Mouse (Mus musculus) layer of hippocampus, postnatal 36 days (tissue): ENCODE data around the gene Gmfb. TPM values are rescaled to one million over a fixed set of nuclear protein-coding genes. Genes with fewer than 3 reads are reported as not detected.

Experiments
- total RNA-seq, 2 experiments: library from RNA; stranded (reverse); gene quantifications; 2 replicates each; pipeline ENCODE4 v1.2.3; 2021

Gmfb gene
- total RNA-seq, 2 experiments from 2014 or later, result 164 to 181 TPM

Other genes starting within 250 kb of the Gmfb start
- gene Cdkn3, start 61.7 kb downstream of the Gmfb start, total RNA-seq, result not detected
- 10 to 100 TPM; 72.0 to 84.8 TPM for gene Cnih1, start 33.8 kb downstream of the Gmfb start, total RNA-seq
- 10 to 100 TPM; 24.1 to 24.3 TPM for gene Cgrrf1, start 9.9 kb upstream of the Gmfb start, total RNA-seq
- gene Samd4, start 60.6 kb upstream of the Gmfb start, total RNA-seq, result 10 to 100 TPM; 11.3 to 13.0 TPM